Mouse (Mus musculus): ENCODE results near the gene Fndc11. TPM values are rescaled to one million over a fixed set of nuclear protein-coding genes. Genes with fewer than 3 reads are reported as not detected.
"Not testable (repeated sequence)": the region's sequence is repeated elsewhere in the genome, so short reads cannot be mapped to it uniquely, and the experiment has no call there.

Fndc11 gene
- not detected in 2 replicates for polyA plus RNA-seq (2016; fragmentation: Nextera tagmentation; extraction: Ambion mirVana)

DNA sequence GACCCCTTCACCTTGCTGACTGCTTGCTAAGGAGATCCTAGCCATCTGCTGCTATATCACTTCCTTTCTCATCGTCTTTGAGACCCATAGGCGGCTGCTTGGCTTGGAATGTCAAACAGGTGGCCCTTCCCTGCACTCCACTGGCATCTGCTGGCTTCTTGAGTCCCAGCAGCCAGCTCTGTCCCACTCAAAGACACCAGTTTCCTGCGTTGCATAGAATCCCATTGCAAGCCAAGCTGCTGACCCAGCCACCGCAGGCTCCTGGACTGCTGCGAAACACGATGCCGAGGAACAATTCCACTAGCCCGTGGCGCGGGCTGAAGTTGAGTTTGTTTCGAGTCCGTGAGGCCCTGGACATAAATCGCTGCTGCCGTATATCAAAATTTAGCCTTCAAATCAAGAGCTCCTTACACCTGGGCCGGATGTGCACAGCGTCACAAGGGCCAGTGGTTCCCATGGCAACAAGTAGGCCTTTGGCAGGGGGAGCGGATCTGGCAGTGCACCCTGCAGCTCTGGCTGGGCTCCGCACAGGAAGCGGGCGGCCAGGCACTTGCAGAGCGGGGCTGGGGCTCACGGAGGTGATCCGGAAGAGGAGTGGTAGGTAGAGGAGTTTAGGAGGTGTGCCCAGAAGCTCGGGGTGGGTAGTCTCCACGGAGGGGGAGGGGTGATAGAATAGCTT, at the start of gene Fndc11:
Gene Fndc11 (plus strand): TSS at position 476 of the 679 bp plus-strand sequence.
- peak; percentile 53; the same call in 1 of the 2 replicates for ATAC-seq (ENCODE audit: low FRiP score, low read depth)
- Histone ChIP-seq H3K4me3 (peak within 1 kb of the TSS; percentile 20), H3K9me3 (no peaks in the 10 kb centered on the region), H3K9ac (peak within 1 kb of the TSS; percentile 10; the same call in 1 of the 2 replicates), H3K4me2 (replicated peaks) (peak within 1 kb of the TSS; percentile 53), H3K36me3 (no peaks in the 10 kb centered on the region), H3K4me1 (peaks cover 18% of the 10 kb centered on the region), H3K27me3 (replicated peaks) (no peaks in the 10 kb centered on the region), H3K27ac (no peak within 1 kb of the TSS)
- 4% methylated on average over 25 of the region's 25 CpGs for WGBS

DNA sequence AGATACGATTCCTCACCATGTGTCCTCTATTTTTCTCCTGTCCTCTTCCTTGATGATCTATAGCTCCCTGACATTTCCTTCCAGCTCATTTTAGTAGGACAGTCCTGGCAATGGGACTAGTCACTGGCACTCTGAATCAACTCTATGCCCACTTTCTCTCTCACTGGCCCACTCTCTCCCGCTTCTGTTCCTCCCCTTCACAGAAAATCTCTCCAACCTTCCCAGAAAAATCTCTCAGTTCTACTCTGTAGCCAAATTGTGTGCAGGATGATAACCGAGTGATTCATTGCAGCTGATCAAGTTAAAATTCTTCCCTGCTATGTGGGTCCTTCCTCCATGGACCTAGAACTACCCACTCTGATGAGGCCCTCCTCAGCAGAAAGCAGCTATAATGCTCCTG, 45.2 kb upstream of the Fndc11 start:
- Histone ChIP-seq H3K4me1 (no peaks in the 10 kb centered on the region), H3K4me2 (replicated peaks) (no peak overlapping the region), H3K27me3 (replicated peaks) (no peaks in the 10 kb centered on the region), H3K9ac (no peak overlapping the region), H3K36me3 (no peaks in the 10 kb centered on the region), H3K4me3 (no peak overlapping the region), H3K9me3 (no peaks in the 10 kb centered on the region), H3K27ac (no peak overlapping the region)
- no peak for ATAC-seq (ENCODE audit: low FRiP score, low read depth)
- 93% methylated on average over 3 of the region's 3 CpGs for WGBS

DNA sequence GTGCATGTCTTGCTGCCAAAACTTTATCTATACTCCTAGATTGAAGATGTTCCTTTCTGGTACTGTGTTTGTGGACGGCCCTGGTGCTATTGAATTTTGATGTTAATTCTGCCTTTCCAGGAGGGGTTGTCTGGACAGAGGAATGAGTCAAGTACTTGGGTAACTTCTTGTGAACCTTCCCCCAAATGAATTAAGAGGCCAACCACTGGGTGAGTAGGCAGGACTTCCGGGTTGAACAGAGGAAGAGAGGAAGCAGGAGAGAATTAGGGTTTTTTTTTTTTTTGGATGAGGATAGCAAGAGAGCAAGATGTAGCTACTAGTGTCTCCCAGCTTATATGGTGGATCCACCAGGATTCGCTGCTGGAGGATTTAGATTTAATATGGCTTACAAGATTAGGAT, 41.8 kb upstream of the Fndc11 start:
- no peaks in the 10 kb centered on the region for H3K36me3 ChIP-seq
- ATAC-seq (ENCODE audit: low FRiP score, low read depth): no peak

GRCm38 (mm10) chr2:181178471-181178870, 41.3 kb upstream of the Fndc11 start:
- no peak overlapping the region for H3K4me2 ChIP-seq (replicated peaks)
- 89% methylated on average over 5 of the region's 5 CpGs for whole genome bisulfite sequencing
- no peak for ATAC-seq (ENCODE audit: low FRiP score, low read depth)

More for the DNA sequence above, 41.8 kb upstream of the Fndc11 start:
- Histone ChIP-seq H3K4me2 (replicated peaks) (no peak overlapping the region), H3K4me1 (no peaks in the 10 kb centered on the region), H3K9me3 (no peaks in the 10 kb centered on the region), H3K27ac (no peak overlapping the region), H3K9ac (no peak overlapping the region), H3K27me3 (replicated peaks) (no peaks in the 10 kb centered on the region), H3K4me3 (no peak overlapping the region)
- 74% methylated on average over 3 of the region's 3 CpGs for WGBS

DNA sequence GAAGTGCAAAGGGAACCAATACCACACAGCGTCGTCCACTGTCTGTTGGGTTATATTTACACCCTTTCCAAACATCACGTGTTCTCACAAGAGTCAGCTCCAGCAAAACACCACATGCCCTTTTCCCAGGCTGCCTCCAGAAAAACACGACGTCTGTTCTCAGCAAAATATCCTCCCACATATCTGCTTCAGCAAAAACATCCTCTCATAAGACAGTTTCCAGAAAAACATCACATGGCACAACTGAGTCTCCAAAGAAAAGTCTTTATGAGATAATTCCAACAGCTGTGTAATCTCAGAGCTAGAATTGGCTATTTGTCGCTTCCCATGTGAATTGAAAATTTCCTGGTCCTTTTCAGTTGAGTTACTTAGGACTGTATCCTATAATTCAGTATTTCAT, 38.9 kb upstream of the Fndc11 start:
- Histone ChIP-seq H3K4me3 (no peak overlapping the region), H3K36me3 (no peaks in the 10 kb centered on the region), H3K4me2 (replicated peaks) (no peak overlapping the region), H3K9me3 (no peaks in the 10 kb centered on the region), H3K27me3 (replicated peaks) (no peaks in the 10 kb centered on the region), H3K9ac (no peak overlapping the region), H3K4me1 (no peaks in the 10 kb centered on the region), H3K27ac (no peak overlapping the region)
- 82% methylated on average over 6 of the region's 6 CpGs for WGBS
- no peak for ATAC-seq (ENCODE audit: low FRiP score, low read depth)

More at GRCm38 (mm10) chr2:181178471-181178870, 41.3 kb upstream of the Fndc11 start:
- Histone ChIP-seq H3K9me3 (no peaks in the 10 kb centered on the region), H3K9ac (no peak overlapping the region), H3K27ac (no peak overlapping the region), H3K4me3 (no peak overlapping the region), H3K27me3 (replicated peaks) (no peaks in the 10 kb centered on the region), H3K36me3 (no peaks in the 10 kb centered on the region), H3K4me1 (no peaks in the 10 kb centered on the region)

DNA sequence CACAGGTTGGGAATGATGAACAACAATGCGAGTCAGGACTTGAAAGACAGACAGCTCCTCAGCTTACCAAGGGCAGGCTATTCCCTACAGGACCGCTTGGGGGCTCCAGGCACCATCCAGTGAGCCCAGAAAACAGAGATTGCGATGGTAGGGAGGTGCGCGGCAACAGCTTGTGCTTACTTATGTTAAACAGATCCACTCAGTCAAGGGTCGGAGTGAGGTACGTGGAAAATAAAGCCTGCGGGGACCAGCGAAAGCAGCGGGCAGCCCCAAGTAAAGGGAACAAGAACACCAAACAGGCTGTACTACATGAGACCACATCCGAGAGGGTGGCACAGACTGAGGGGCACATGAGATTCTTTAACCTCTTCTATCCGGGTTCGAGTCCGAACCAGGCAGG, 33.2 kb upstream of the Fndc11 start:
- no peaks in the 10 kb centered on the region for H3K9me3 ChIP-seq
- peak; percentile 79 for ATAC-seq (ENCODE audit: low FRiP score, low read depth)

DNA sequence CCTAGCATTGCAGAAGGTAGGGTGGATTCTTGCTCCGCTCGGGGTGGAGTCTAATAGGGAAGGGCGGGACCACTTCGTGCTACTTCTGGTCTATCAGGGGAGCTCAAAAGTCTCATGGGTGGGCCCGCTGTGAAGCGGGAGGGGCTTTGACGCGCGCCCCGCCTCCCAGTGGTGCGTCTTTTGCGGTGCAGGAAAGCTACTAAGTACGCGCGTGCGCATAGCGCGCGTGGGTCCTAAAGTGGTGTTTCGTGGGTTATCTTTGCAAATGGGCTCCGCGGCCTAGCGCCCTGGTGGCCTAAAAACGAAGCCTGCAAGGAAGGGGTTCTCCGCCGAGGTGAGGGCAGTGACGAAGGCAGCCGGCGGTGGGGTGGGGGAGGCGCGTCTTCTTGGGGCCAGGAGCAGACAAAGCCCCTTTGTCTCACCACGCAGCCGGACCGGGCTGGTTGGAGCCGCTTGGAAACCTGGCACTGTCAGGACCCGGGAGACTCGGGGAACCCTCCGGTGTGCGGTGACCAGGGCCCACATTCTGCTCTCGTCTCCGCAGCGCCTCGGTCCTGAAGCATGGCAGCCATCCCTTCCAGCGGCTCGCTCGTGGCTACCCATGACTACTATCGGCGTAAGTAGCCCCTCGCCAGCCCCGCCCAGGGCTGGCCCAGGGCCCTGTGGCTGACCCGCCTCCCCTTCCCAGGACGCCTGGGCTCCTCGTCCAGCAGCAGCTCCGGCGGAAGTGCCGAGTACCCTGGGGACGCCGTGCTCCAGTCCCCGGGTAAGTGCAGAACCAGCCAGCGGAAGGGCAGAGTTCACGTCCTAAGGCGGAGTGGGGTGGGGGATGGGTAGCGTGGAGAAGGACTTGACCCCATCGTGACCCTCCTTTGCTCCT, 32.5 kb upstream of the Fndc11 start, which contains the start of gene Ppdpf:
Gene Ppdpf (plus strand): TSS at position 127 of the 880 bp plus-strand sequence.
- Histone ChIP-seq H3K4me3 (peak within 1 kb of the TSS; percentile 76), H3K27me3 (replicated peaks) (no peaks in the 10 kb centered on the region), H3K4me1 (peaks cover 7% of the 10 kb centered on the region), H3K4me2 (replicated peaks) (peak within 1 kb of the TSS; percentile 70), H3K9ac (peak within 1 kb of the TSS; percentile 94), H3K9me3 (no peaks in the 10 kb centered on the region), H3K27ac (peak within 1 kb of the TSS; percentile 90), H3K36me3 (peaks cover 14% of the 10 kb centered on the region; the same call in 1 of the 2 replicates)
- WGBS: under 1% methylated on average over 64 of the region's 64 CpGs
- ATAC-seq (ENCODE audit: low FRiP score, low read depth): peak; percentile 93

More for the DNA sequence above, 33.2 kb upstream of the Fndc11 start:
- peak overlapping the region; percentile 90 for H3K27ac ChIP-seq
- peaks cover 7% of the 10 kb centered on the region for H3K4me1 ChIP-seq
- no peaks in the 10 kb centered on the region for H3K27me3 ChIP-seq (replicated peaks)
- H3K4me2 ChIP-seq (replicated peaks): peak overlapping the region; percentile 70
- peaks cover 14% of the 10 kb centered on the region; the same call in 1 of the 2 replicates for H3K36me3 ChIP-seq
- H3K9ac ChIP-seq: peak overlapping the region; percentile 94
- under 1% methylated on average over 14 of the region's 14 CpGs for WGBS
- H3K4me3 ChIP-seq: peak overlapping the region; percentile 76

DNA sequence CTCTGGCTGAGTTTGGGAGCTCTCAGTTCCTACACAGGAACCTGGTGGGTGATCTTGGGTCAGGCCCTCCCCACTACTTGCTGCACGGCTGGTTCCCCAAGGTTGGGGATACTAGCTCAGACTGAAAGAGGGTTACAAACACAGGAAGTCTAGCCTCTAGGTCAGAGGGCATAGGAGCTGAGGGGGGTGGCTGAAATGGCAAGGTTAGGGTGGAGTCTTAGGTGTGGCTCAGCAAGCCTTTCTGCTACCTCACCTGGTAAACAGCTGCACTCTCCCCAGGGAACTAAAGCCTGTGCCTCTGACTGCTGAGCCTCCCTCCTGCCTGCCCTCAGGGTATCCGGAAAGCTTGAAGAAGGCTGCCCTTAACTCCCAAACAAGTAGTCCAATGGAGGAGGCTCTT, 31.1 kb upstream of the Fndc11 start:
- H3K27ac ChIP-seq: no peak overlapping the region
- peaks cover 7% of the 10 kb centered on the region for H3K4me1 ChIP-seq
- no peaks in the 10 kb centered on the region for H3K27me3 ChIP-seq (replicated peaks)
- H3K4me2 ChIP-seq (replicated peaks): peak overlapping the region; percentile 70
- peak overlapping the region; percentile 76; the same call in 1 of the 2 replicates for H3K4me3 ChIP-seq
- peaks cover 14% of the 10 kb centered on the region; the same call in 1 of the 2 replicates for H3K36me3 ChIP-seq
- H3K9ac ChIP-seq: peak overlapping the region; percentile 33; the same call in 1 of the 2 replicates
- 72% methylated on average over 2 of the region's 2 CpGs for WGBS
- H3K9me3 ChIP-seq: no peaks in the 10 kb centered on the region
- ATAC-seq (ENCODE audit: low FRiP score, low read depth): no peak

- H3K4me1 ChIP-seq: peaks cover 7% of the 10 kb centered on the region
- H3K9me3 ChIP-seq: no peaks in the 10 kb centered on the region
- H3K4me3 ChIP-seq: no peak overlapping the region
- 96% methylated on average over 1 of the region's 1 CpGs for WGBS
- no peaks in the 10 kb centered on the region for H3K27me3 ChIP-seq (replicated peaks)
- no peak overlapping the region for H3K4me2 ChIP-seq (replicated peaks)
- ATAC-seq (ENCODE audit: low FRiP score, low read depth): no peak
- no peak overlapping the region for H3K9ac ChIP-seq
- H3K27ac ChIP-seq: no peak overlapping the region
- peaks cover 14% of the 10 kb centered on the region; the same call in 1 of the 2 replicates for H3K36me3 ChIP-seq
Measured at GRCm38 (mm10) chr2:181189321-181189720, 30.5 kb upstream of the Fndc11 start.

DNA sequence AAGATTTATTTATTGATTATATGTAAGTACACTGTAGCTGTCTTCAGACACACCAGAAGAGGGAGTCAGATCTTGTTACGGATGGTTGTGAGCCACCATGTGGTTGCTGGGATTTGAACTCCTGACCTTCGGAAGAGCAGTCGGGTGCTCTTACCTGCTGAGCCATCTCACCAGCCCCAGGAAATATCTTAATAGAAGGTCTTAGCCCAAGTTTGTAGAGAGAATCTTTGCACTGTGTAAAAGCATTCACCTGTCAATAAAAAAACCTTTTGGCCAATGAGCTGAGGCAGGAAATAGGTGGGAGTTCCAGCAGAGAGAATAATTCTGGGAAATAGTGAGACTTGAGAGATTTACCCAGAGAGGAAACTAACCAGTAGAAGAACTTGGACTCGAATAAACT, 28.4 kb upstream of the Fndc11 start:
- not testable (repeated sequence) for H3K4me2 ChIP-seq (replicated peaks); H3K27me3 ChIP-seq (replicated peaks); H3K27ac ChIP-seq; H3K4me3 ChIP-seq; ATAC-seq (ENCODE audit: low FRiP score, low read depth); H3K4me1 ChIP-seq; H3K9me3 ChIP-seq; H3K9ac ChIP-seq
- 84% methylated on average over 4 of the region's 4 CpGs for WGBS
- H3K36me3 ChIP-seq: peaks cover 14% of the 10 kb centered on the region; the same call in 1 of the 2 replicates

DNA sequence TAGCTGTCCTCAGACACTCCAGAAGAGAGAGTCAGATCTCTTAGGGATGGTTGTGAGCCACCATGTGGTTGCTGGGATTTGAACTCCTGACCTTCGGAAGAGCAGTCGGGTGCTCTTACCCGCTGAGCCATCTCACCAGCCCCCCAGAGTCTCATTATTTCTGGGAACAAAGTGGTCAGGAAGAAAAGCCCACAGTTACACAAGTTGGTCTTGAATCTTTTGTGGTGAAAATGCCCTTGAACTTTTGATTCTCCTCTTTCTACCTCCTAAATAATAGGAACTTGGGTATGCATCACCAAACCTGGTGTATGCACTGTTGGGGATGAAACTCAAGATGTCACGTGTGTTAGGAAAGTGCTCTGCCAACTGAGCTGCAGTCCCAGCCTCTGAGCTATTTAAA, 27.9 kb upstream of the Fndc11 start:
- H3K36me3 ChIP-seq: peaks cover 14% of the 10 kb centered on the region; the same call in 1 of the 2 replicates
- H3K27ac ChIP-seq: no peak overlapping the region
- no peak overlapping the region for H3K9ac ChIP-seq
- H3K4me1 ChIP-seq: peaks cover 7% of the 10 kb centered on the region
- no peaks in the 10 kb centered on the region for H3K9me3 ChIP-seq
- no peak overlapping the region for H3K4me3 ChIP-seq
- no peaks in the 10 kb centered on the region for H3K27me3 ChIP-seq (replicated peaks)
- no peak overlapping the region for H3K4me2 ChIP-seq (replicated peaks)
- ATAC-seq (ENCODE audit: low FRiP score, low read depth): no peak
- 61% methylated on average over 4 of the region's 4 CpGs for WGBS

- ATAC-seq (ENCODE audit: low FRiP score, low read depth): no peak
- WGBS: 77% methylated on average over 3 of the region's 3 CpGs
- no peaks in the 10 kb centered on the region for H3K27me3 ChIP-seq (replicated peaks)
Measured at GRCm38 (mm10) chr2:181193044-181193443, 26.8 kb upstream of the Fndc11 start.

More at GRCm38 (mm10) chr2:181193044-181193443, 26.8 kb upstream of the Fndc11 start:
- H3K27ac ChIP-seq: no peak overlapping the region
- no peak overlapping the region for H3K9ac ChIP-seq
- peaks cover 14% of the 10 kb centered on the region; the same call in 1 of the 2 replicates for H3K36me3 ChIP-seq
- H3K4me2 ChIP-seq (replicated peaks): no peak overlapping the region
- H3K4me3 ChIP-seq: no peak overlapping the region
- H3K9me3 ChIP-seq: no peaks in the 10 kb centered on the region
- H3K4me1 ChIP-seq: peaks cover 7% of the 10 kb centered on the region

Data from neural tube, embryonic 12.5 days (tissue).